Mouse (Mus musculus): ENCODE measurements around the gene Ctsd. TPM values are rescaled to one million over a fixed set of nuclear protein-coding genes. Genes with fewer than 3 reads are reported as not detected.

Ctsd gene
- polyA plus RNA-seq (2015; fragmentation: Nextera tagmentation; extraction: Ambion mirVana) = 581 and 830 TPM in 2 replicates

DNA sequence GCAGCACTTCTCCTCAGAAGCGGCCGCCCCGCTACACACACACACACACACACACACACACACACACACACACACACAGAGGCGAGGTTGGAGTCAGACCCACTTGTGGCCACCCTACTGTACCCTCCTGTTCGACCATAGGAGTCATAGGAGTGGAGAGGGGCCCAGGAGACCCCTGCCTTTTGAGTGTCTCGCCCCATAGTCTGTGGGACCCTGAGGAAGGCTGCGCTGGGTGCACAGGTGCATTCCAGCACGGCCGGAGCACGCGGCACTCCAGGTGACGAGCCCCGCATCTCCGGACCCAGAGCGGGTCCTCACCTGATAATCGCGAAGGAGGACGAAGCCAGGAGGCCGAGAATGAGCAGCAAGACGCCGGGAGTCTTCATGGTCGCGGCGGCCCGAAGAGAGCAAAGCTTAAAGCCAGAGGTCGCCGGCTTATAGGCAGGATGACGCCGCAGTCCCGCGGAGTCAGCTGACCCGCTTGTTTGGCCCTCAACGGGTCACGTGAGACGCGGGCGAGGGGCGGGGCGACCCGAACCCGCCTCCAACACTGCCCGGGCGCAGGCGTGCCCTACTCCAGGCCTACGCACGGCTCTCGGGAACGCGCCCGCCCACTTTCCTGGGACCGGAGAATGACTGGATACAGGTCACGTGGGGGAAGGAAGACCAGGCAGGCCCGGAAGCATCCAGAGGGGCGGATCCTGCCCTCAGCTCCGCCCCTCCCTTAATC lies at the start of gene Ctsd:
Ctsd (minus strand) TSS at position 620 of the 730 bp plus-strand sequence.

DNA sequence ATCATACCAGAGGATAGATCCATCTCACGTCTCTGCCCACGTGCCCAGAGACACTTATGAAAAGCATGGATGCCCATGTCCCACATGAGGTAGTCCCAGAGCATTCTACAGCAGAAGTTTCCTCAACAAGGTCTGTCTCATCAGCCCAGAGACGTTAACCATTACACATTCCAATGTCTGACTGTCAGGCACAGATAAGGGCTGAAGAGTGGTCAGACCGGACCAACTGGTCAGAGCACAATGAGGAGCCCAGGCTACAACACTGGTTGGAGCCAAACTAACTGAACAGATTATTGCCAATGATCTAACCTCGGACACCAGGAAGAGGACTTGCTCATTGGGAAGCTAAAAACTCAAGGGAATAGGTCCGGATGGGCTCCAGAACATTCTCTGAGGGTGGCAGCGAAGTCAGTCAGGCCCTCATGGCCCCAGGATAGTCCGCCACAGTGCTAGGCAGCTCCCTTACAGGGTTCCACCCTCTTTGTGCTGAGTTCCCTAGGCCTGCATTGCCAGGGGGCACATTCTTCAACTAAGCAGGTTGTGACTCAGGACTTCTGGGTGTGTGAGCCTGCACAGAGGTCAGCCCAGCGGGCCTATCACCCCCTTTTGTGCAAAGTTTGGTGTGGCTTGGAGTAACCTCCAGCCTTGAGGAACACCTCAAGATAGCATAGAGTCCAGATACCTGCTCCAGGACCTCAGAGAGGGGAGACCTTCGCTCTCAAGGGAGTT lies 46.5 kb upstream of the Ctsd start, which contains the start of gene Syt8:
Syt8 (plus strand) TSS at position 714 of the 729 bp plus-strand sequence.

DNA sequence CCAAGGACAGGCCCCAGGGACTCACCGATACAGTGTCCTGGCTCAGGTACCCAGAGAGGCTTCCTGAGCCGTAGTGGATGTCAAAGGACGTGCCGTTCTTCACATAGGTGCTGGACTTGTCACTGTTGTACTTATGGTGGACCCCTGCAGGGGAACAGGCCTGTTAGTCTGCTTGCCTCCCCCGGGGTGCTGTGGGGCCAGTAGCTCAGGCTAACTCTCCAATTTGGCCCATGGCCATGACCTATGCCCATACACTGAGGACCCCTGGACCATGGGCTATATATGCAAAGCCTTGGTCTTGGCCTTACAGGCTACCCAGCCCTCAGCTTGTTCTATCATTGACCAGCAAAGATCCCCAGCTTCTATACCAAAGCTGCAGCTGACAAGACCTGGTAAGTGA lies 5.3 kb downstream of the Ctsd start, which contains the start of gene Gm49369:
Gm49369 (minus strand) TSS at position 101 of the 400 bp plus-strand sequence.

DNA sequence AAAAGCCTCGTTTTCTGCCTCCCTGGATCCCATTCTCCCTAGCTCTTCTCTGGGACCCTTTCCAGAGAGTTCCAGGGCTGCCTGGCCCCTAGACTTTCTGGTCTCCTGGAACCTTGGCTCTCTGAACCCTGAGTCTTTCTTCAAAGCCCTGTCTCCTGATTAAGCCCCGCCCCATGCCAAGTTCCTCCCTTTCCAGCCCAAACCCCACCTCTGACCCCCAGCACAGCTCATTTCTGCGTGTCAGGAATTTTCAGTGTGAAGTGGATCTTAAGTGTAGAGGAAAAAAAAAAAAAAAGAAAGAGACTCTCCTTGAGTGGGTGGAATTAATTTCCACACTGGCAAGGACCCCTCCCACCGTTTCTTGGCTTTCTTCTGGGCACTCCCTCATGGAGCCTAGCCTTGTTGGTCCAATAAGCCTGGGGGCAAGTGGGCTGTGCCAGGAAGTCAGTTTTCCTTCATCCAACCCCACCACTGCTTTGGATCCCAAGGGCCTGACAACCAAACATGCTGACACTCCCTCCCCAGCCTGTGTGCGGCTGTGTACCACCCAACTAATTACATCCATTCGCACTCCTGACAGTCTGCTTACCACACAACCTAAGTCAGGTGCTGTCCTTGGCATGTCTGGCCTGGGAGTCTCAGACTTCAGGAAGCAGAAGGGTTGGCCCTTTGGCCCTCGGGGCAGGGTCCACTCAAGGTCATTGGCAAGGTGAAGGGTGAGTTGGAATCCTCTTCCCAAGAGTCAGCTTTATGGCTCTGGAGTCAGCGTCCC lies 14.0 kb downstream of the Ctsd start, which contains the start of gene Ifitm10:
Ifitm10 (minus strand) TSS at position 113 of the 772 bp plus-strand sequence.

Other genes with a start within 250 kb of the Ctsd start
- not detected in 2 replicates for gene Gm45337, start 243.4 kb downstream of the Ctsd start, polyA plus RNA-seq (2015; fragmentation: Nextera tagmentation; extraction: Ambion mirVana)
- not detected in 2 replicates for gene Gm29735, start 230.9 kb downstream of the Ctsd start, polyA plus RNA-seq (2015; fragmentation: Nextera tagmentation; extraction: Ambion mirVana)
- not detected in 2 replicates for gene Gm4553, start 222.3 kb downstream of the Ctsd start, polyA plus RNA-seq (2015; fragmentation: Nextera tagmentation; extraction: Ambion mirVana)
- gene Krtap5-2, start 212.0 kb downstream of the Ctsd start, polyA plus RNA-seq (2015; fragmentation: Nextera tagmentation; extraction: Ambion mirVana) = not detected in 2 replicates
- gene Gm10153, start 197.6 kb downstream of the Ctsd start, polyA plus RNA-seq (2015; fragmentation: Nextera tagmentation; extraction: Ambion mirVana) = not detected in 2 replicates
- not detected in 2 replicates for gene Krtap5-3, start 186.7 kb downstream of the Ctsd start, polyA plus RNA-seq (2015; fragmentation: Nextera tagmentation; extraction: Ambion mirVana)
- not detected in 2 replicates for gene Gm7579, start 176.2 kb downstream of the Ctsd start, polyA plus RNA-seq (2015; fragmentation: Nextera tagmentation; extraction: Ambion mirVana)
- not detected in 2 replicates for gene Krtap5-5, start 158.1 kb downstream of the Ctsd start, polyA plus RNA-seq (2015; fragmentation: Nextera tagmentation; extraction: Ambion mirVana)
- not detected in 2 replicates for gene Gm40460, start 147.0 kb downstream of the Ctsd start, polyA plus RNA-seq (2015; fragmentation: Nextera tagmentation; extraction: Ambion mirVana)
- gene Gm2431, start 129.7 kb downstream of the Ctsd start, polyA plus RNA-seq (2015; fragmentation: Nextera tagmentation; extraction: Ambion mirVana) = not detected in 2 replicates
- not detected in 2 replicates for gene Gm4559, start 113.7 kb downstream of the Ctsd start, polyA plus RNA-seq (2015; fragmentation: Nextera tagmentation; extraction: Ambion mirVana)
- not detected in 2 replicates for gene Krtap5-1, start 90.9 kb downstream of the Ctsd start, polyA plus RNA-seq (2015; fragmentation: Nextera tagmentation; extraction: Ambion mirVana)
- not detected in 2 replicates for gene Krtap5-4, start 84.5 kb downstream of the Ctsd start, polyA plus RNA-seq (2015; fragmentation: Nextera tagmentation; extraction: Ambion mirVana)
- 41.4 and 42.9 TPM in 2 replicates for gene Ifitm10, start 14.3 kb downstream of the Ctsd start, polyA plus RNA-seq (2015; fragmentation: Nextera tagmentation; extraction: Ambion mirVana)
- not detected in 2 replicates for gene Gm49369, start 5.4 kb downstream of the Ctsd start, polyA plus RNA-seq (2015; fragmentation: Nextera tagmentation; extraction: Ambion mirVana)
- gene Syt8, start 46.8 kb upstream of the Ctsd start, polyA plus RNA-seq (2015; fragmentation: Nextera tagmentation; extraction: Ambion mirVana) = 102 and 108 TPM in 2 replicates
- gene Tnni2, start 53.8 kb upstream of the Ctsd start, polyA plus RNA-seq (2015; fragmentation: Nextera tagmentation; extraction: Ambion mirVana) = 12.2 and 17.3 TPM in 2 replicates
- gene Lsp1, start 72.8 kb upstream of the Ctsd start, polyA plus RNA-seq (2015; fragmentation: Nextera tagmentation; extraction: Ambion mirVana) = 337 and 345 TPM in 2 replicates
- gene Tnnt3, start 110.8 kb upstream of the Ctsd start, polyA plus RNA-seq (2015; fragmentation: Nextera tagmentation; extraction: Ambion mirVana) = 494 and 760 TPM in 2 replicates
- gene Mrpl23, start 144.6 kb upstream of the Ctsd start, polyA plus RNA-seq (2015; fragmentation: Nextera tagmentation; extraction: Ambion mirVana) = 14.2 and 18.0 TPM in 2 replicates

Data from urinary bladder, postnatal 0 days (tissue).